Mouse (Mus musculus) liver, embryonic 11.5 days (tissue): ENCODE results near the gene Ly9. TPM values are rescaled to one million over a fixed set of nuclear protein-coding genes. Genes with fewer than 3 reads are reported as not detected.
A peak's percentile ranks its signal among the peaks of the same experiment; 100 is the strongest.

ENCODE experiments used
- ATAC-seq: fragments of 200-750 bp; cut with Nextera tagmentation; replicated peaks from 2 replicates; pipeline ENCODE4 v1.8.0; 2017; ENCODE audit warnings: moderate number of reproducible peaks, mild to moderate bottlenecking, moderate TSS enrichment, moderate library complexity; ENCODE audit not compliant: low FRiP score
- DNase-seq: peaks from one replicate; pipeline ENCODE4 v3.0.0-alpha.2; 2017; ENCODE audit warnings: low spot score
- H3K27ac ChIP-seq: fragments of 300-500 bp; sonication (generic); 2 replicates; pipeline ENCODE4 v1.5.1; 2014; ENCODE audit warnings: mild to moderate bottlenecking, low read depth, low read length, control low read depth
- H3K27me3 ChIP-seq: fragments of 300-500 bp; sonication (generic); replicated peaks from 2 replicates; pipeline ENCODE4 v1.6.1; 2014; ENCODE audit warnings: low read length, mixed read lengths; ENCODE audit not compliant: control insufficient read depth, insufficient read depth
- H3K36me3 ChIP-seq: fragments of 300-500 bp; sonication (generic); 2 replicates; pipeline ENCODE4 v1.6.1; 2014; ENCODE audit warnings: mild to moderate bottlenecking, low read length, moderate library complexity, mixed read lengths; ENCODE audit not compliant: control insufficient read depth, insufficient read depth
- H3K4me1 ChIP-seq: fragments of 300-500 bp; sonication (generic); replicated peaks from 2 replicates; pipeline ENCODE4 v1.6.1; 2014; ENCODE audit warnings: low read length, mixed read lengths; ENCODE audit not compliant: control insufficient read depth, insufficient read depth
- H3K4me2 ChIP-seq: fragments of 300-500 bp; sonication (generic); 2 replicates; pipeline ENCODE4 v1.6.1; 2014; ENCODE audit warnings: mild to moderate bottlenecking, control low read depth, moderate library complexity
- H3K4me3 ChIP-seq: fragments of 300-500 bp; sonication (generic); 2 replicates; pipeline ENCODE4 v1.5.1; 2014; ENCODE audit warnings: low read depth, low read length, control low read depth
- H3K9ac ChIP-seq: fragments of 300-500 bp; sonication (generic); 2 replicates; pipeline ENCODE4 v1.6.1; 2014; ENCODE audit warnings: low read depth, low read length, control low read depth
- H3K9me3 ChIP-seq: fragments of 300-500 bp; sonication (generic); 2 replicates; pipeline ENCODE4 v1.6.1; 2016; ENCODE audit warnings: low read length, inconsistent platforms, mixed read lengths; ENCODE audit not compliant: control insufficient read depth
- WGBS: fragments of 180-500 bp; shearing (Covaris S2); extraction: QIAGEN DNeasy Blood & Tissue Kit; methylation state at CpG from one replicate; pipeline ENCODE4 v1.1.7; 2014; 5-methylcytosine and 5-hydroxymethylcytosine counted together
- polyA plus RNA-seq: library from polyadenylated mRNA; unstranded; fragments of >200 nt; fragmentation: Nextera tagmentation; extraction: Ambion mirVana; gene quantifications from 2 replicates; pipeline ENCODE4 v1.2.1, GENCODE M21; 2014

The Ly9 gene
- polyA plus RNA-seq, 1 experiment from 2014 or later: 0.30 TPM

DNA sequence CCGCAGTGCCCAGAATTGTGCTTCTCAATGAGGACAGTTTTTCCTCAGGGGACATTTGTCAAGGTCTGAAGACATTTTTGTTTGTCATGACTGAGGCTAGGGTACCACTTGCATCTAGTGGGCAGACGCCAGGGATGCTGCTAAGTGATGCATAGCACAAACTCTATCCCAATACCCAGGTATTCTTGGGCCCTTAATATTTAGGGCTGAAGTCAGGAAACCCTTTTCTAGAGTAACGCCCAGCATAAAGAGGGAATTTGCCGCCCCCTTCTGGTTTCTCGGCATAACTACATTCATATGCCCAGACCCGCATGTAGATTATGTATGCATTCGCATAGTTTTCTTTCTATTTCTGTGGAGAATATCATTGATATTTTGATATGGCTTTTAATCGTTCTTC lies 40.4 kb downstream of the Ly9 start:
- Histone ChIP-seq H3K9me3 (no peaks in the 10 kb centered on the region), H3K4me1 (peaks cover 7% of the 10 kb centered on the region), H3K9ac (no peak overlapping the region), H3K4me3 (no peak overlapping the region), H3K27me3 (0 out of 2 replicates have a peak, but pooled peaks cover 2% of the 10 kb centered on the region), H3K36me3 (no peaks in the 10 kb centered on the region), H3K4me2 (no peak overlapping the region), H3K27ac (no peak overlapping the region)
- ATAC-seq: no peak
- no peak for DNase-seq
- WGBS: 19% methylated on average over 8 of the region's 8 CpGs

DNA sequence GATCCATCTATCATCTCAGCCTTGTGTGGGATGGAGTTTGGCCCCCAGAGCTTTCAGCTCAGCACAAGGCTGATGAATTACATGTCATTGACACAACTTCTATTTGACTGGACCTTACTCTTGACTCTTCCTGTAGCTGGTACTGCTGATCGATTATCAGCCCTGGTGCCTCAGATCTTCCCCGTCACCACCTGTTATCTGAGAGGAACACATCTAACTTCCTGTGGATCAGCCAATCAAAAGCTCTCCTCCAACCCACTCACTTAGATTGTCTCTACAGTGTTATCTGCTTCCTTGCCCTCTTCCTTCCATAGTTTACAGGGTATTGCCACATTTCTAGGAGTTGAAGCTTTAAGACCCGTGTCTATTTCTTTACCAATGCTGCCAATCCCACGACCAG lies 41.3 kb downstream of the Ly9 start:
- no peak for DNase-seq
- 18% methylated on average over 4 of the region's 4 CpGs for WGBS

DNA sequence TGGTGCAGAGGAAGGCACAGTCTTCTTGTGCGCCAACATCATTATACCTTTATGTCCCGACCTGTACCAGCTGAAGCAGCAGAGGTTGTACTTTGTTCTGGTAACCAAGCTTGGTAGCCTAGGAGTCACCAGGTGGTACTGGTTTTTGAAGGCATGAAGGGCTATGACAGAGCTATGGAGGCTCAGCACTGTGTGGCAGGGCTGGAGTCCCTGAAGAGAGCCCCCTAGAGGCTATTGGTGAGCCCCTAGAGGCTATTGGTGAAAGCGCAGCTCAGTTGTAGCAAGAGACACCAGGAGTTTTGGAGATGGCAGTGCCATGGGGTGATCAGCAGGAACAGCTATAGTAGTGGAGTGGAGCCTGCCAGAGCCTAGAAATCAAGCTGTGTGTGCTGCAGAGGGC lies 43.0 kb downstream of the Ly9 start:
- 60% methylated on average over 3 of the region's 3 CpGs for WGBS
- Histone ChIP-seq H3K4me2 (no peak overlapping the region), H3K27me3 (0 out of 2 replicates have a peak, but pooled peaks cover 2% of the 10 kb centered on the region), H3K9me3 (no peaks in the 10 kb centered on the region), H3K9ac (no peak overlapping the region), H3K4me1 (peaks cover 7% of the 10 kb centered on the region), H3K27ac (no peak overlapping the region), H3K36me3 (no peaks in the 10 kb centered on the region), H3K4me3 (no peak overlapping the region)
- ATAC-seq (peak; percentile 55), DNase-seq (no peak)

More for the DNA sequence above, 41.3 kb downstream of the Ly9 start:
- Histone ChIP-seq H3K9me3 (no peaks in the 10 kb centered on the region), H3K9ac (no peak overlapping the region), H3K36me3 (no peaks in the 10 kb centered on the region), H3K4me2 (no peak overlapping the region), H3K4me3 (no peak overlapping the region), H3K4me1 (peaks cover 7% of the 10 kb centered on the region), H3K27ac (no peak overlapping the region), H3K27me3 (0 out of 2 replicates have a peak, but pooled peaks cover 2% of the 10 kb centered on the region)
- no peak for ATAC-seq

DNA sequence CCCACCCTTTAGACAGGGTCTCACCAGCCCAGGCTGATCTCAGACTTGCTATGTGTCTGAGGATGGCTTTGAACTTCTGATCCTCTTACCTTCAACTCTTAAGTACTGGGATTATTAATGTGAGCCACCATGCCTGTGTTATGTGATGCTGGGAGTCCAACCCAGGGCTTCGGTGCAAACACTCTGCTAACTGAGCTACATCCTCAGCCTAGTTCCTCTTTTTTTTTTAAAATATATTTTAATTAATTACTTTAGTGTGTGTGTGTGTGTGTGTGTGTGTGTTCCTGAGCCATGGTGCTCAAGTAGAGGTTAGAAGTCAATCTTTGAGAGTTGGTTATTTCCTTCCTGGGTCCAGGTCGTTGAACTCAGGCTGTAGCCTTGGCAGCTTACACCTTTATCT lies 44.2 kb downstream of the Ly9 start:
- H3K9me3 ChIP-seq: no peaks in the 10 kb centered on the region
- ATAC-seq (no peak), DNase-seq (no peak)
- H3K4me1 ChIP-seq: peaks cover 7% of the 10 kb centered on the region
- whole genome bisulfite sequencing: 65% methylated on average over 2 of the region's 2 CpGs
- 0 out of 2 replicates have a peak, but pooled peaks cover 2% of the 10 kb centered on the region for H3K27me3 ChIP-seq
- H3K9ac ChIP-seq: no peak overlapping the region
- H3K4me2 ChIP-seq: no peak overlapping the region
- H3K36me3 ChIP-seq: no peaks in the 10 kb centered on the region
- H3K4me3 ChIP-seq: no peak overlapping the region
- no peak overlapping the region for H3K27ac ChIP-seq

DNA sequence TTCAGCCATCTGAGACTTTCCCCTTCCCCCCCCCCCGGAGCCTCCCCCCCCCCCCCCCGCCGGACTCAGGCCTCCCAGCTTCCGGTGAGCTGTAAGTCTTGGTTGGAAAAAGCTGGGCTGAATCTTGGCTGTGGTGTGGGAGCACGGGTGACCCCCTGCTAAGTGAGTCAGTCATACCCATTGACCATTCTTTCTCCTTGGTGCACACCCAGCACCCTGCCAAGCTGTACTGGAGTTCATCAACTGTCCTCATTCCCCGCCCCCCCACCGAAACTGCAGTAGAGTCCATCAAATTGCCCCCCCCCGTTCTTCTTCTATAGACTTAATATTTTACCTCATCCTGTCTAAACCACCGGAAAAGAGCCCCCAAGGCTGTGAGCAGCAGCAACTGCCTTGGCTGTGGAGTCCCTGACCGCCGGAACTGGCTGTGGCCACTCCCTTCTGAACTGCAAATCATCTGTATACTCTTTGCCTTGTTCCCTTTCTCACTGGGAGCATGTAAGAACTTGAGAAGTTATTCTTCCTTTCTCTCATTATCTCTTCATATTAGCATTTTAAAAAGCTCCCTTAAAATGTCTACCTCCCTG lies 45.5 kb downstream of the Ly9 start:
- Histone ChIP-seq H3K4me3 (no peak overlapping the region), H3K27me3 (0 out of 2 replicates have a peak, but pooled peaks cover 2% of the 10 kb centered on the region), H3K4me1 (peaks cover 7% of the 10 kb centered on the region), H3K9me3 (no peaks in the 10 kb centered on the region), H3K4me2 (peak overlapping the region; percentile 37; the same call in 1 of the 2 replicates), H3K27ac (peak overlapping the region; percentile 34; the same call in 1 of the 2 replicates), H3K36me3 (no peaks in the 10 kb centered on the region), H3K9ac (no peak overlapping the region)
- 44% methylated on average over 7 of the region's 11 CpGs for WGBS
- no peak for ATAC-seq
- no peak for DNase-seq

DNA sequence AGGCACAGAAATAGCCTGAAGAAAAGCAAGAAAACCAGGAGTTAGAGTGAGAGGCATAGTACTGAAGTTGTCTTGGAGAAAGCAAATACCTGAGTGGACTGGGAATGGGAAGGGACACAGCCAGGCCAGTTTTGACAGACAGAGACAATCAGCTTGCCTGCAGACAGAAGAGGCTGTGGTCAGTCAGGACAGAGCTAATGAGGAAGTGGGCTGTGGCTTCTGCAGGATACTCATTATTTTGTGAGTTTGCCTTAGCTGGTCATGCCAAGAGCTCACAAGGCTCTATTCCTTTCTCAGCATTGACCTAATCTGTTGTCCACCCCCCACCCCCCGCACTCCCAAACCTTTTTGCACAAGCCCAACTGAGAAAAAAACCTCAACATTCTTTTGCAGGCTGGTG lies 46.0 kb downstream of the Ly9 start:
- H3K36me3 ChIP-seq: no peaks in the 10 kb centered on the region
- DNase-seq: no peak
- 0 out of 2 replicates have a peak, but pooled peaks have one; percentile 25 for ATAC-seq
- H3K4me1 ChIP-seq: peaks cover 3% of the 10 kb centered on the region
- WGBS: 32% methylated on average over 1 of the region's 1 CpGs
- H3K4me3 ChIP-seq: no peak overlapping the region
- H3K27me3 ChIP-seq: 0 out of 2 replicates have a peak, but pooled peaks cover 2% of the 10 kb centered on the region
- no peaks in the 10 kb centered on the region for H3K9me3 ChIP-seq
- peak overlapping the region; percentile 11; the same call in 1 of the 2 replicates for H3K27ac ChIP-seq
- no peak overlapping the region for H3K9ac ChIP-seq
- peak overlapping the region; percentile 7; the same call in 1 of the 2 replicates for H3K4me2 ChIP-seq

DNA sequence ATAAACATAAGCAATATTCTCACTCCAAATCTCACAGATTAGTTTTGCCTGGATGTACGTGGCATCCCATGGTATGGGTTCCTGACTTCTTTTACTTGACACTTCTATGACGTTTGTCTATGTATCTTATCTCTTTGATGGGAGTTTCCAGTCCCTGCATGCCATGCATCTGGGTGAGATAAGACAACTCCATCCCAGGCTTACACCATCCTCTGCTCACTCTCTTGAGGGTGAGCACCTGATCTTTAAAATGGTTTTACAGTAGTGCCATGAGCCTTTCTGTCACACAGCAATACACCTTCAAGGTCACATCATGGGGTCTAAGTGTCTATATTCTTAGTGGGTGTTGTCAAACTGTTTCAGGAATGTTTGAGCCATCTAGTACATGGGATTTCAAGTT lies 46.9 kb downstream of the Ly9 start:
- H3K9ac ChIP-seq: no peak overlapping the region
- no peak overlapping the region for H3K4me2 ChIP-seq
- H3K9me3 ChIP-seq: no peaks in the 10 kb centered on the region
- H3K27me3 ChIP-seq: no peaks in the 10 kb centered on the region
- DNase-seq (no peak), ATAC-seq (no peak)
- no peak overlapping the region for H3K4me3 ChIP-seq
- 29% methylated on average over 2 of the region's 2 CpGs for WGBS
- no peak overlapping the region for H3K27ac ChIP-seq
- no peaks in the 10 kb centered on the region for H3K36me3 ChIP-seq
- H3K4me1 ChIP-seq: no peaks in the 10 kb centered on the region; the same call in 1 of the 2 replicates

DNA sequence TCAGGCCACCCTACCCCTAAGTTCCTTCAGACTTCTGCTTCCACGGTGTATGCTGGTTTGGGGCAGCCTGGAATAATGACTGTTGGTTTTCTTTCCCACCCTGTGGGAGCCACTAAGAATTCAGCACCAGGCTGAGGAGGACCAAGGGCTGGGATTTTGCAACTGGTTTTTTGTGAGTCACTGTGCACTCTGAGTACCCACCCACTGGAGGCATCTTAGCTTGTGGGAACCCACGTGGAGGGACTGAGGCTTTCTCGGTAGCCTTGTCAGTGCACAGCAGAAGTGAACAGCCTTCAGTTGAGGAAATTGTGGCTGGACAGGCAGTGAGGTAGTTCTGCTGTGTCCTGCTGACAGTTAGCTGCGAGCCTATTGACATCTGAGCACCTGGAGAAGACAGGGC lies 48.3 kb downstream of the Ly9 start, which contains the start of gene Cd244a:
TSS of gene Cd244a (plus strand) at position 296 of the 400 bp plus-strand sequence.
- no peak within 1 kb of the TSS for H3K4me3 ChIP-seq
- no peak within 1 kb of the TSS for H3K27ac ChIP-seq
- H3K9me3 ChIP-seq: no peaks in the 10 kb centered on the region
- 39% methylated on average over 4 of the region's 4 CpGs for WGBS
- H3K4me1 ChIP-seq: no peaks in the 10 kb centered on the region; the same call in 1 of the 2 replicates
- no peak for ATAC-seq
- no peaks in the 10 kb centered on the region for H3K36me3 ChIP-seq
- no peak within 1 kb of the TSS for H3K4me2 ChIP-seq
- no peak within 1 kb of the TSS for H3K9ac ChIP-seq
- H3K27me3 ChIP-seq: no peaks in the 10 kb centered on the region
- no peak for DNase-seq

DNA sequence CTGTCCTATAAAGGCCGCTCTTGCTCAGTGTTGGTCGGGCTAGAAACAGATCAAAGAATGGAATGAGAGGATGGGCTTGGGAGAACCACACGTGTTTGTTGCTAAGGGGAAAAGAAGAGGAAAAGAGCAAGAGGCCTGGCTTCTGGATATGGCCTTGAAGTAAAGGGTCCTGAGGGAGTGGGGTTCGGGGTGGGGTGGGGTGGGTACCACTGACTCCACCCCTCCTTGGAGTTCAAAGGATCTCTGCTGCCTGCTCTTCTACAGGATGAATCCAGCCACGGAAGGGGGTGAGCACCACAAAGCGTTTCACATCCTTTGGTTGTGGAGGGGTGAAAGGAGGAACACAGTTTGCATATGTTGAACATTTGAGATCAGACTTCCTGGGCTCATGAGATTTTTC lies 48.8 kb downstream of the Ly9 start:
- Histone ChIP-seq H3K9me3 (no peaks in the 10 kb centered on the region), H3K4me1 (no peaks in the 10 kb centered on the region; the same call in 1 of the 2 replicates), H3K27me3 (no peaks in the 10 kb centered on the region), H3K4me3 (no peak overlapping the region), H3K27ac (no peak overlapping the region), H3K36me3 (no peaks in the 10 kb centered on the region), H3K4me2 (no peak overlapping the region), H3K9ac (no peak overlapping the region)
- DNase-seq (no peak), ATAC-seq (no peak)
- 63% methylated on average over 6 of the region's 6 CpGs for WGBS
